Mouse (Mus musculus): ENCODE measurements around the gene Vti1a. TPM values are rescaled to one million over a fixed set of nuclear protein-coding genes. Genes with fewer than 3 reads are reported as not detected.

Vti1a gene
- polyA plus RNA-seq, 1 experiment, result 23.5 TPM

DNA sequence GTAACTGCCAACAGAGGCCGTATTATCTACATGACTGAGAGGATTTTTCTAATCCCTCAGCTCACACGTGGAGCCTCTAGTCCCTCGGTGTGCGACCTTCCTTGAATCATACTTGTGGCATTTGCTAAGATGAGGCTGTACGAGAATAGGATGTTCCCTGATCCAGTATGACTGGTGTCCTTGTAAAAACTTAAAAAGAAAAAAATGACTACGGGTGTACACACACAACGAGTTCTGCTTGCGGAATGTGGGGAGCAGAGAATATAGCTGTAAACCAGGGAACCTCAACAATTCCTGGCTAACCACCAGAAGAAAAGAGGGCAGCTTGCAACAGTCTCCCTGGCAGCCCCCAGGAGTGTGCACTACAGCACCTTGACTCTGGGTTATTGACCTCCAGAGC lies 300.8 kb downstream of the Vti1a start:
- TF ChIP-seq CTCF (IDR thresholded peaks at IDR 0.05; ENCODE audit: borderline replicate concordance, extremely low read depth, insufficient read depth, insufficient read length) (no peak), POLR2A (IDR thresholded peaks at IDR 0.05; ENCODE audit: borderline replicate concordance, extremely low read depth, insufficient read depth, insufficient read length, poor library complexity, severe bottlenecking) (no peak)

DNA sequence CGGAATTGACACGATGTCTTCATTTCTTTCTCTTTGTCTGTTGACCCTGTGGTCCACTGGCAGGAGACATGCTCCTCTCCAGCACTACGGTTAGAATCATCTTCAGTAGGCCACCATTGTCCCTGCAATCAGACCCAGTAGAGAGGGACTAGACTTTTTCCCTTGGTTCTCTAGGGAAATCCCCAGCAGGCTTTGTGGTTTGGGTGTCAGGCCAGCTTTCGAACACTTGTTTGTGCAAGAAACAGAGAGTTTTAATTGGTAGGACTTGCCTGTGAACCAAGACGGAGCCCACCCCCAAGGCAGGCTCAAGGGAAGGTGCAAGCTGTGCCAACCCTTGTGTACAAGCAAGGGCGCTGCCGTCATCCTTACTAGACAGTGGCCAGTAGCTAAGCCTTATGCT lies 302.5 kb downstream of the Vti1a start:
- TF ChIP-seq CTCF (IDR thresholded peaks at IDR 0.05; ENCODE audit: borderline replicate concordance, extremely low read depth, insufficient read depth, insufficient read length), result no peak
- TF ChIP-seq POLR2A (IDR thresholded peaks at IDR 0.05; ENCODE audit: borderline replicate concordance, extremely low read depth, insufficient read depth, insufficient read length, poor library complexity, severe bottlenecking), result no peak
- DNase-seq (ENCODE audit: low read depth), result no peak

More for the DNA sequence above, 300.8 kb downstream of the Vti1a start:
- no peak for DNase-seq (ENCODE audit: low read depth)

DNA sequence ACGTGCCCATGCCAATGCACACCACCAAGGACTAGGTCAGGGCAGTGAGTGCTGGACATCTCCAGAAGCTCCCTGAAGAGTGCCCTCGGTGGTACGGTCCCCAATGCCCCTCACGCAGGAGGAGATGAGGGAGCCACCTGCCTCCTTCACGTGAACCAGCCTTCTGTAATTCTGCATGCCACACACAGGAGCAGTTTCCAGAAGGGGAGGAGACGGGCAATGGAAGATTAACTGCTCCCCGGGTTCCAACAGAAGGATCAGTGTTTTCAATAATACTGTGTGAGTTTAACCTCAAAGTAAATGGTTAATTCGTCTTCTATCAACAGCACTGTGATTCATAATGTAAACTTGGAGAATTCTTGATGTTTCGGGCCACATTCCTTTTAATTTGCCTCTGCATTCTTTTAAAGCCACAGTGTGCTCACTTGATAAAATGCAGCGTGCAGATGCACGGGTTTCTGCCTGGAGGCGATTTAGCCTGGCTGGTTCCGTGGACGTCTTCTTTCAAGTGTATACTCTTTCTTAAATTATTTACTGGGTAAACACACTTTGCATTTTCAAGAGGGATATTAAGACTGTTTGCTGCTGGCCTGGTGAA lies 304.4 kb downstream of the Vti1a start:
- DNase-seq (ENCODE audit: low read depth), result no peak
- TF ChIP-seq CTCF (IDR thresholded peaks at IDR 0.05; ENCODE audit: borderline replicate concordance, extremely low read depth, insufficient read depth, insufficient read length) (no peak), POLR2A (IDR thresholded peaks at IDR 0.05; ENCODE audit: borderline replicate concordance, extremely low read depth, insufficient read depth, insufficient read length, poor library complexity, severe bottlenecking) (no peak)

DNA sequence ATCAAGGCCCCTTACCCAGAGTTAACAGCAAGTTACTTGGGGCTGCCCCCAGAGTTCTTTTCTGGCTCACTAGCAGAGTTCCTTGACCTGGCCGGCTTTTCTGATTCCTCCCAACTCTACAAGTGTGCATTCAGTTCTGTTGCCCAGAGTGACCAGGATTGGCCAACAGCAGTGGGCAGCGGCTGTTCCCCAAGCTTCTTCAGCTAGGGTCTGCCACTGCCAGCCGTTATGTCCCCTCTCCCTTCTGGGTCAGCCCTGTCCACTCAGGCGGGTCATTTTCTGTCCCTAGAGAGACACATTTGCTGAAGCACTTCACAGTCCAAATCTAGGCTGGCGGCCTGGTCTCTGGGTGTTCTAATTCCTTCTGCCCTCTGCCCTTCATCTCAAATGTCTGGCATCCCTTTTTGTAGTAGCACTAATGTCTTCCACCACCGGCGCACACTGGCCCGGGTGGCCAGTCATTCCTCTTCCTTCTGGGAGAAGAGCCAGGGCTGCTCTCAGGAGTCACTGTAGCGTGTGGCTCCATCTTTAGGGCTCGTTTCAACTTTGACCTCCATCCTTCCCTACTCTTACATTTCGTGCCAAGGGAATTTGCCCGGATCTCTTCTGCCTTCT lies 305.0 kb downstream of the Vti1a start:
- DNase-seq (ENCODE audit: low read depth), result no peak
- TF ChIP-seq CTCF (IDR thresholded peaks at IDR 0.05; ENCODE audit: borderline replicate concordance, extremely low read depth, insufficient read depth, insufficient read length) (no peak), POLR2A (IDR thresholded peaks at IDR 0.05; ENCODE audit: borderline replicate concordance, extremely low read depth, insufficient read depth, insufficient read length, poor library complexity, severe bottlenecking) (no peak)

DNA sequence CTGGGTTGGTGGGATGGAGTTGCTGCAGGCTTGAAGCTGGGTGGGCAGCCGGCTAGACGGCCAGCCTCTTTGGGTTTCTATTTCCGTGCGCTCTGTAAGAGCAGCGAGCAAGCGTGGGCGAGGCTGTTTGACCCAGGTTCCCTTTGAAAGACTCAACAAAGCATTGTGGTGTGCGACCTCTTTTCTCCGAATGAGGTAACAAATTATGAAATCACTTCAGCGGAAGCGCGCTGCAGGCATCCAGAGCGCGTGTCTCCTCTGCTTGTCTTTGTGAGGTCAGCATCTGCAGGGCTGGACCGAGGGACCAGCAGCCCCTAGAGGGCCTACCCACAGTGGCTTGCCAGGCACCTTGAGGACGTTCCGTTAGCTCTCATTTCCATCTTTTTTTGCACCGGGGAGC lies 306.7 kb downstream of the Vti1a start:
- no peak for DNase-seq (ENCODE audit: low read depth)
- TF ChIP-seq CTCF (IDR thresholded peaks at IDR 0.05; ENCODE audit: borderline replicate concordance, extremely low read depth, insufficient read depth, insufficient read length), result no peak
- TF ChIP-seq POLR2A (IDR thresholded peaks at IDR 0.05; ENCODE audit: borderline replicate concordance, extremely low read depth, insufficient read depth, insufficient read length, poor library complexity, severe bottlenecking), result no peak

DNA sequence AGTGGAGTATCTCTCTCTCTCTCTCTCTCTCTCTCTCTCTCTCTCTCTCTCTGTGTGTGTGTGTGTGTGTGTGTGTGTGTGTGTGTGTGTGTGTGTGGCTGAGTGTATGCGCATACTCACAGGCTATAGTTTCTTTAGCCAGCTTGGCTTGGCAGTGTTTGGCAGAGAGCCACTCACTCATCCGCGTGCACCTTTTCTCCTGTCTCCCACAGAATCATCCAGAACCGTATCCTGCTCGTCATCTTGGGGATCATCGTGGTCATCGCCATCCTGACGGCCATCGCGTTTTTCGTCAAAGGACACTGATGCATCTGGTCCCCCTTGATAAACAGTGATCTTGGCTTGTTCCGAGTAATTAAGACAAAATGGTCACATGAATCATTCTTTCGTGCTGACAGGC lies 307.5 kb downstream of the Vti1a start:
- TF ChIP-seq POLR2A (IDR thresholded peaks at IDR 0.05; ENCODE audit: borderline replicate concordance, extremely low read depth, insufficient read depth, insufficient read length, poor library complexity, severe bottlenecking) (no peak), CTCF (IDR thresholded peaks at IDR 0.05; ENCODE audit: borderline replicate concordance, extremely low read depth, insufficient read depth, insufficient read length) (no peak)
- DNase-seq (ENCODE audit: low read depth), result peak; percentile 58

DNA sequence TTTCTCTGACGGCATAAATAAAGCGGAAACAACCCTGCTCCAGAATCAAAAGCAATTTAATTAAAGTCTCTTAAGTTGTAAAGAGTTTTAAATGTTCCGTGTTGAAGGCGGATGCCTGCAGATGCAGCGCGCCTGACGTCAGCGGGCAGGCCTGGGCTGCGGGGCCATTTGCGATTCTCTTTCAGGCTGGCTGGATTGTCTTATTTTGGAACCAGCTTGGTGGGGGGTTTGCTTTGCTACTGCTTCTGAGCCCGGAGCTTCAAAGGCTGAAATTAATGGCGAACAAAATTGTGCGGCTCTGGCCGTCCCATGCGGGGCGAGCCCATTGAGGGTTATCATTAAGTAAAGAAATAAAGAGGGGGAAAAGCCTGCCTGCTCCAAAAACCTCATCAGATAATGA lies 310.4 kb downstream of the Vti1a start:
- DNase-seq (ENCODE audit: low read depth), result peak; percentile 88
- TF ChIP-seq CTCF (IDR thresholded peaks at IDR 0.05; ENCODE audit: borderline replicate concordance, extremely low read depth, insufficient read depth, insufficient read length) (no peak), POLR2A (IDR thresholded peaks at IDR 0.05; ENCODE audit: borderline replicate concordance, extremely low read depth, insufficient read depth, insufficient read length, poor library complexity, severe bottlenecking) (no peak)

DNA sequence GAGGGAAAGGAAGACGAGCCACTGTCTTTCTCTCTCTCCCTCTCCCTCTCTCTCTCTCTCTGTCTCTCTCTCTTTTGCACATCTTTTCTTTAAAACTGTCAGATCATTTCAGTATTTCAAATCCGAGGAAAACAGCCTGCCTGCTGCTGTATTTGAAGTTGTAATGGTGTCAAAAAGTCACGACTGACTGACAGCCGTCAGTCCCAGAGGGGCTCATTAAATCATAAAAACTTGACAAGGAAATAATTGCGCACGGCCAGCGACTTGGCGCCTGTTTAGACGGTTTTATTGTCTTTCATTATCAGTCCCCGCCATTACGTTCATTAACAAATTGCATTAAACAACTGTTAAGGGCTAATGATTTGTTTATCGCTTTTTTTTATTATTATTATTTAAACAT lies 310.9 kb downstream of the Vti1a start:
- TF ChIP-seq CTCF (IDR thresholded peaks at IDR 0.05; ENCODE audit: borderline replicate concordance, extremely low read depth, insufficient read depth, insufficient read length), result no peak
- no peak for TF ChIP-seq POLR2A (IDR thresholded peaks at IDR 0.05; ENCODE audit: borderline replicate concordance, extremely low read depth, insufficient read depth, insufficient read length, poor library complexity, severe bottlenecking)
- DNase-seq (ENCODE audit: low read depth), result peak; percentile 87

DNA sequence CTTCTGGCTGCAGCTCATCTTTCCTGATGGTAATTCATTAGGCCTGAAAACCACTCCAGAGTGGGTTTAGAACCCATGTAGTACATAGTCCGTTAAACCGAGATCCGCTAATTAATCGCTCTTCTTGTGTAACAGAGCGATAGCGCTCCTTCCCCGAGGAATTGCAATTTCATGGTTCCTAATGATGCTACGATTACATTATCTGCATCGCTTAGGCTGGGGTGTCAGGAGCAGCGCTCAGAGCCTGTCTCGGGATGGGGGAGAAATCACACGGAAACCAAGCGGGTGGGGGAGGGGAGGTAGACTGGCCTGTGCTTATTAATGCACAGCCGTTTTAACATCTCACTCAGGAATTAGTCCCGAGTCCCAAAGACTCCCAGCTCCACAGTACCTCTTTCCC lies 319.4 kb downstream of the Vti1a start:
- no peak for TF ChIP-seq CTCF (IDR thresholded peaks at IDR 0.05; ENCODE audit: borderline replicate concordance, extremely low read depth, insufficient read depth, insufficient read length)
- no peak for TF ChIP-seq POLR2A (IDR thresholded peaks at IDR 0.05; ENCODE audit: borderline replicate concordance, extremely low read depth, insufficient read depth, insufficient read length, poor library complexity, severe bottlenecking)

DNA sequence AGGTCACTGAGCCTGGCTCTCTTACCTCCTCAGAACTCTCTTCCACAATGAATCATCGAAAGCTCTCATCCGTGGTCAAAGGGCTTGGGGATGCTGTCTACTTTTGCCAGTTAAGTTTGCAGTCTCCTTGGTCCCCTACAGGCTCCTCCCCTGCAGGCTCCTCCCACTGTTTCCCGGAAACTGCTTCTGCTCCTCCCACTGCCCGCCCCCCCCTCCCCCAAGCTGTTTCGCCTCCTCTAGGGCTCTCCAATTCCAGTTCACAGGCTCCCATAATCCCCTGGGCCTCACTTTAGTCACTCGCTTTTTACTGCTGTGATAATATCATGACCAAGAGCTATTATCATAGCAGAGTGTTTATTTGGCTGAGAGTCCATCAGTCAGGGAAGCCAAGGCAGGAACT lies 324.2 kb downstream of the Vti1a start:
- no peak for DNase-seq (ENCODE audit: low read depth)
- TF ChIP-seq POLR2A (IDR thresholded peaks at IDR 0.05; ENCODE audit: borderline replicate concordance, extremely low read depth, insufficient read depth, insufficient read length, poor library complexity, severe bottlenecking), result no peak
- TF ChIP-seq CTCF (IDR thresholded peaks at IDR 0.05; ENCODE audit: borderline replicate concordance, extremely low read depth, insufficient read depth, insufficient read length), result no peak

More for the DNA sequence above, 319.4 kb downstream of the Vti1a start:
- DNase-seq (ENCODE audit: low read depth), result peak; percentile 76

DNA sequence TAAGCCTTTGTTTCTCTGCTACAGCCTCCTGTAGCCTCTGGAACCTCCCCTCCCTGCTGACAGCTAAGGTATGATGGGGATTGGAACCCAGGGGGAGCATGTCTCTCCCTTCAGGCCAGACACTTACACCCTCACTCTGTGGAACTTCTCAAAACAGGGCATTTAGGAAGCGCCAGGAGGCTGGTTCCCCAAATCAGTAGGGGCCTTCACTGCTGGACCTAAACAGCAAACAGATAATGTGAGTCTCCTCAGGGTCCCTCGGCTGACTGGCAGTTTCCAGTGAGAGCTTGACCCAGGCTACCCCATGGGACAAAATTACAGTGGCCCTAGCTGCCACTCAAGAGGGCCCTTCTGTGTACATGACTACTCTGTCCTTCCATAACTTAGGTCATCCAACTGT lies 325.8 kb downstream of the Vti1a start:
- no peak for DNase-seq (ENCODE audit: low read depth)
- no peak for TF ChIP-seq POLR2A (IDR thresholded peaks at IDR 0.05; ENCODE audit: borderline replicate concordance, extremely low read depth, insufficient read depth, insufficient read length, poor library complexity, severe bottlenecking)
- TF ChIP-seq CTCF (IDR thresholded peaks at IDR 0.05; ENCODE audit: borderline replicate concordance, extremely low read depth, insufficient read depth, insufficient read length), result no peak

DNA sequence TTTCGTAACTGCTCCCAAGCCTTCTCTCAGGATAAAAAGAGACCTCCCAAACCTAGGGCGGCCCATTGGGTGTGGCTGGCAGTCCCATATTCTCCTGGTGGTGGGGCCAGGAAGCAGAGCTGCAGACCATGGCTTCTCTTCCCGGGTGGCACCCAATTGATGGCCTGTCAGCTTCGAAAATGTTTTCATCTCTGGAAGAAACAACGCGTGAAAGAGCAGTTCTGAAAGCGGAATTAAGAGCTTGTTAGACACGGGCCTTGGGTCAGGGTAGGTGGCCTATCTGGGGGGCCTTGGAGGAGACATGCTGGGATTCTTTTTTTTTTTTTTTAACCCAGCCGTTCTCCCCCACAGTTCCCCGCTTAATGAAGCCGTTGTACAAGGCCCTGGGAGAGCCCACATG lies 326.3 kb downstream of the Vti1a start:
- no peak for DNase-seq (ENCODE audit: low read depth)
- TF ChIP-seq POLR2A (IDR thresholded peaks at IDR 0.05; ENCODE audit: borderline replicate concordance, extremely low read depth, insufficient read depth, insufficient read length, poor library complexity, severe bottlenecking) (no peak), CTCF (IDR thresholded peaks at IDR 0.05; ENCODE audit: borderline replicate concordance, extremely low read depth, insufficient read depth, insufficient read length) (no peak)
